Comparison of ENCODE assay signal across 9 mouse cellular contexts in genomic region chr9:87248118-87248517, GRCm38 (mm10). TPM values are rescaled to one million over a fixed set of nuclear protein-coding genes. Genes with fewer than 3 reads are reported as not detected.
A peak's percentile ranks its signal among the peaks of the same experiment; 100 is the strongest.
DNase-seq lines count a peak whose midpoint lies in the region; ATAC-seq and TF ChIP-seq lines count a peak whose summit lies in the region.
"Had no signal": no experiment of that assay in that cellular context is flagged by ENCODE, and none has a peak within 500 bp of the region (broad histone marks: within the 10 kb centered on the region; RNA-seq: fewer than 3 reads in every experiment).

No protein-coding gene starts in this region.

- ATAC-seq in forebrain, embryonic 16.5 days = peak; percentile 73
- ATAC-seq in neural tube, embryonic 13.5 days (ENCODE audit: low read depth) = peak; percentile 53; the same call in 1 of the 2 replicates

- H3K36me3 ChIP-seq in forebrain, embryonic 16.5 days (ENCODE audit: control insufficient read depth, insufficient read depth) = peaks cover 4% of the 10 kb centered on the region
- peaks cover 38% of the 10 kb centered on the region for H3K36me3 ChIP-seq in neural tube, embryonic 13.5 days

- H3K4me2 ChIP-seq in forebrain, embryonic 16.5 days (ENCODE audit: low read length) = no peak overlapping the region
- H3K4me2 ChIP-seq in neural tube, embryonic 13.5 days = no peak overlapping the region
- H3K4me2 ChIP-seq: embryonic facial prominence, embryonic 12.5 days had no signal

- no peak overlapping the region for H3K9ac ChIP-seq in forebrain, embryonic 16.5 days (replicated peaks; ENCODE audit: low read depth, low read length)
- no peak overlapping the region for H3K9ac ChIP-seq in neural tube, embryonic 13.5 days
- H3K9ac ChIP-seq: embryonic facial prominence, embryonic 12.5 days had no signal

- 53% methylated on average over 3 of the region's 3 CpGs for WGBS in forebrain, embryonic 16.5 days
- WGBS in neural tube, embryonic 13.5 days = 60% methylated on average over 3 of the region's 3 CpGs

- H3K4me1 ChIP-seq in forebrain, embryonic 16.5 days (replicated peaks; ENCODE audit: control insufficient read depth, insufficient read depth, low read length) = no peaks in the 10 kb centered on the region
- H3K4me1 ChIP-seq in neural tube, embryonic 13.5 days (replicated peaks) = no peaks in the 10 kb centered on the region
- H3K4me1 ChIP-seq: embryonic facial prominence, embryonic 12.5 days had no signal

- H3K4me3 ChIP-seq in left cerebral cortex, adult 2 months = no peak overlapping the region
- no peak overlapping the region for H3K4me3 ChIP-seq in forebrain, embryonic 16.5 days (replicated peaks; ENCODE audit: low read length)
- no peak overlapping the region for H3K4me3 ChIP-seq in neural tube, embryonic 13.5 days
- H3K4me3 ChIP-seq: embryonic facial prominence, embryonic 12.5 days; megakaryocyte, embryonic 14.5 days had no signal

- TF ChIP-seq CTCF in left cerebral cortex, adult 2 months (IDR thresholded peaks at IDR 0.05) = peak; percentile 72

- H3K27me3 ChIP-seq in forebrain, embryonic 16.5 days (replicated peaks; ENCODE audit: control insufficient read depth, insufficient read depth, low read length) = no peaks in the 10 kb centered on the region
- no peaks in the 10 kb centered on the region for H3K27me3 ChIP-seq in neural tube, embryonic 13.5 days
- H3K27me3 ChIP-seq: embryonic facial prominence, embryonic 12.5 days; megakaryocyte, embryonic 14.5 days had no signal

- no peak overlapping the region for H3K27ac ChIP-seq in left cerebral cortex, adult 2 months
- H3K27ac ChIP-seq in forebrain, embryonic 16.5 days (ENCODE audit: low read length) = no peak overlapping the region
- H3K27ac ChIP-seq in neural tube, embryonic 13.5 days (replicated peaks) = no peak overlapping the region
- H3K27ac ChIP-seq: embryonic facial prominence, embryonic 12.5 days had no signal

- DNase-seq in left cerebral cortex, adult 2 months (ENCODE audit: extremely low spot score in 1 of 2, low spot score in 2 of 2) = no peak
- no peak for DNase-seq in left cerebral cortex, postnatal 36 days (ENCODE audit: low spot score in 2 of 2)
- peak; percentile 57 for DNase-seq in NIH3T3 (ENCODE audit: low read depth)
- DNase-seq in spleen, postnatal 14 days (ENCODE audit: low spot score in 2 of 2) = no peak
- DNase-seq in heart, postnatal 36 days = no peak

- no peaks in the 10 kb centered on the region for H3K9me3 ChIP-seq in forebrain, embryonic 16.5 days (ENCODE audit: control insufficient read depth, low read length)
- no peaks in the 10 kb centered on the region for H3K9me3 ChIP-seq in neural tube, embryonic 13.5 days
- H3K9me3 ChIP-seq: embryonic facial prominence, embryonic 12.5 days; megakaryocyte, embryonic 14.5 days had no signal

- intact Hi-C loops in left cerebral cortex, adult 2 months (cut with DNase I) = loop anchor here (1.0 to 5.0 kb wide), 2 partner anchors 151 to 221 kb away; no protein-coding TSS in a partner anchor
- intact Hi-C loops in left cerebral cortex, postnatal 36 days (cut with DNase I) = loop anchor here (1.0 kb wide), 1 partner anchor 221 kb away; no protein-coding TSS in a partner anchor
- intact Hi-C loops in heart, postnatal 36 days (cut with DNase I) = loop anchor here (2.0 to 5.0 kb wide), 2 partner anchors 151 to 221 kb away; no protein-coding TSS in a partner anchor

RNA-seq across cellular contexts. Expression of gene Cep162, which starts 7.2 kb away (rescaled TPM):
- 10 to 100 TPM; 10.0 to 10.1 TPM for total RNA-seq in left cerebral cortex, adult 2 months (2021)
- 10 to 100 TPM in 1 of 2 experiments, 1 to 10 TPM in 1; 6.9 to 11.9 TPM for total RNA-seq in left cerebral cortex, postnatal 36 days (2021)
- polyA plus RNA-seq in forebrain, embryonic 16.5 days (2015; fragmentation: Nextera tagmentation; extraction: Ambion mirVana) = 6.8 and 7.8 TPM in 2 replicates
- polyA plus RNA-seq in neural tube, embryonic 13.5 days (2015; fragmentation: Nextera tagmentation; extraction: Ambion mirVana) = 6.5 and 6.9 TPM in 2 replicates
- 1 to 10 TPM; 2.5 to 3.5 TPM for total RNA-seq in heart, postnatal 36 days (2021)
